Mouse (Mus musculus) CH12.LX (cell line): ENCODE results near the gene Fcna.

ENCODE experiments used
- BHLHE40 ChIP-seq: IDR thresholded peaks from 2 replicates; pipeline ENCODE4 v1.6.1; 2011; ENCODE audit warnings: mild to moderate bottlenecking, low read depth, low read length, improper control_type of control experiment
- CHD1 ChIP-seq: IDR thresholded peaks from 2 replicates; pipeline ENCODE4 v1.6.1; 2012; ENCODE audit warnings: low read depth, low read length, improper control_type of control experiment, inconsistent platforms
- CTCF ChIP-seq, 2 experiments: IDR thresholded peaks in 1 of 2; conservative IDR thresholded peaks in 1 of 2; 2 replicates each; pipeline ENCODE4 v1.5.1; 2011 to 2012; ENCODE audit warnings: low read depth in 2 of 2, low read length in 2 of 2, improper control_type of control experiment in 1 of 2, inconsistent platforms in 1 of 2, mild to moderate bottlenecking in 1 of 2, moderate library complexity in 1 of 2
- KAT2A ChIP-seq: IDR thresholded peaks from 2 replicates; pipeline ENCODE4 v1.6.1; 2012; ENCODE audit warnings: low read length, improper control_type of control experiment, inconsistent platforms; ENCODE audit not compliant: insufficient replicate concordance
- POLR2A ChIP-seq: IDR thresholded peaks from 2 replicates; pipeline ENCODE4 v1.6.1; 2011; ENCODE audit warnings: low read depth, mild to moderate bottlenecking, improper control_type of control experiment, low read length

DNA sequence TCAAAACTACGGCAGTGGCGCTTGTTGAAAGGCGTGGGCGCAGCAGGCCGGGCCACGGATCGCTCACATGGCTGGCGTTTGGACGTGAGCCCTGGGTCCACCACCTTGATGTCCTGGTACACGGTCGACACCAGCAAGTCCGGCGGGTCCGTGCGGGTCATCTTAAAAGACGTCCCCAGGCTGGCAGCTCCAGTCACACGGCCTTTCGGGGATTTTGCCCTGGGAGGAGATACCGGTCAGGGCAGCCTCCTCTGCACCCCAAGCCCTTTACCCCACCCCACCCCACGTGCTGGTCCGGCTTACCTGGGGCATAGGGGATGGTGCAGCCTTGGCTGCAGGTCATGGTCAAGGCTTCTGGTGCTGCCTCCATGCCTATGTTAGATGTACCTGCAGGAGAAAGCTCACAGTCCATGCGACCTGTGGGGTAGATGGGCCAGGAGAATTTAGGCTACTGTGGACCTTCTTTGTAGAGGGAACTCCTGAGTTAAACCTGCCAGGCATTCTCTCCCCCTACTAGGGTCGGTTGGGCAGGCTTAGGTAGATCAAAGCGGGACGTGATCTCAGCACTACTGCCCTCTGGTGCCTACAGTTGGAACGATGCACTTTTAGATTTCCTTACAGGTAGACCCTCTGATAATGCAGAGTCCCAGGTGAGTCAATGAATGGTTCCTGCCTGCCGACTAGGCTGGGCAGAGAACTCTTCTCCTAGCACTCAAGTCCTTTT is 47.9 kb downstream of the Fcna start:
- peak in 1 of 2 experiments; percentile 42; a peak in 2 of 4 replicates for TF ChIP-seq CTCF (conservative IDR thresholded peaks at IDR 0.05 in 1 of 2, IDR thresholded peaks at IDR 0.05 in 1 of 2; ENCODE audit: low read depth in 2 of 2, low read length in 2 of 2)
- no peak for TF ChIP-seq BHLHE40
- TF ChIP-seq KAT2A: no peak
- no peak for TF ChIP-seq CHD1
- no peak for TF ChIP-seq POLR2A
